Mouse (Mus musculus) embryonic facial prominence, embryonic 13.5 days (tissue): ENCODE results near the gene Ccdc190. TPM values are rescaled to one million over a fixed set of nuclear protein-coding genes. Genes with fewer than 3 reads are reported as not detected.

Source experiments
- ATAC-seq: fragments of 200-750 bp; cut with Nextera tagmentation; 2 replicates; pipeline ENCODE4 v1.8.0; 2017; ENCODE audit warnings: low read depth; ENCODE audit not compliant: insufficient number of reproducible peaks, insufficient read depth, low FRiP score, low TSS enrichment
- H3K27ac ChIP-seq: fragments of 300-500 bp; sonication (generic); 2 replicates; pipeline ENCODE4 v1.5.1; 2015; ENCODE audit warnings: moderate library complexity, mild to moderate bottlenecking, inconsistent platforms
- H3K27me3 ChIP-seq: fragments of 300-500 bp; sonication (generic); 2 replicates; pipeline ENCODE4 v1.6.1; 2015; ENCODE audit warnings: mild to moderate bottlenecking, inconsistent platforms
- H3K36me3 ChIP-seq: fragments of 300-500 bp; sonication (generic); 2 replicates; pipeline ENCODE4 v1.6.1; 2015; ENCODE audit warnings: mild to moderate bottlenecking, inconsistent platforms
- H3K4me1 ChIP-seq: fragments of 300-500 bp; sonication (generic); 2 replicates; pipeline ENCODE4 v1.6.1; 2015; ENCODE audit warnings: inconsistent platforms
- H3K4me2 ChIP-seq: fragments of 300-500 bp; sonication (generic); 2 replicates; pipeline ENCODE4 v1.6.1; 2015; ENCODE audit warnings: moderate library complexity, mild to moderate bottlenecking, inconsistent platforms
- H3K4me3 ChIP-seq: fragments of 300-500 bp; sonication (generic); 2 replicates; pipeline ENCODE4 v1.5.1; 2015; ENCODE audit warnings: mild to moderate bottlenecking, inconsistent platforms
- H3K9ac ChIP-seq: fragments of 300-500 bp; sonication (generic); 2 replicates; pipeline ENCODE4 v1.6.1; 2015; ENCODE audit warnings: mild to moderate bottlenecking, inconsistent platforms
- H3K9me3 ChIP-seq: fragments of 300-500 bp; sonication (generic); 2 replicates; pipeline ENCODE4 v1.6.1; 2016; ENCODE audit warnings: inconsistent platforms
- WGBS: fragments of 180-500 bp; shearing (Covaris S2); methylation state at CpG from one replicate; pipeline ENCODE4 v1.1.7; 2015; ENCODE audit warnings: mixed read lengths; 5-methylcytosine and 5-hydroxymethylcytosine counted together
- polyA plus RNA-seq: library from polyadenylated mRNA; unstranded; fragments of >200 nt; fragmentation: Nextera tagmentation; extraction: Ambion mirVana; gene quantifications from 2 replicates; pipeline ENCODE4 v1.2.1, GENCODE M21; 2015

The Ccdc190 gene
- polyA plus RNA-seq, result 0.72 TPM in 1 of 2 replicates, not detected in the other

DNA sequence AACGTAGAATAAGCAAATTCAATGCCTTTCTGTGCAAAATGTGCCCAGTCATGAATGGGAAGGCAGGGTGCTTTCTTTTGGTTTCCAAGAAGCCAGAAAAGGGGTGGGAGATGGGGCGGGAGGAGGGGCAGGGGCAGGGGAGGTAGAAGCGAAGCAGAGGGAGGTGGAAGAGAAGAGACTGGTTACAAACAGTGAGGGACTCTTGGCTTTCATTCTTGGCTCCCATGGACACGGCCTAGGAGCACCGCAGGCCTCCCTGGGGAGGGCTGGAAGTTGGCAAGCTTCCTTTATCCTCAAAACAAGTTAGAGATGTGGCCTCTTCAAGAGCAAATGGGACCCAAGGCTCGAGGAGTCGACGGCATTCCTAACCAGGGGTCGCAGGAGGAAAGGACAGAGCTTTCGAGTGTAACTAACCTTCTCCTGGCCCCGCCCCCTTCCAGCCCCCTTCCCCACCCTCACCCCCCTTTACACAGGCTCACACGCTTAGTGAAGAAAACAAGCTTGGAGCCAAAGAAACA lies at the start of gene Ccdc190:
TSS of gene Ccdc190 (plus strand) at position 195 of the 518 bp plus-strand sequence.
- Histone ChIP-seq H3K4me2 (peak within 1 kb of the TSS; percentile 46), H3K36me3 (no peaks in the 10 kb centered on the region), H3K4me3 (peak within 1 kb of the TSS; percentile 19; the same call in 1 of the 2 replicates), H3K4me1 (0 out of 2 replicates have a peak, but pooled peaks cover 11% of the 10 kb centered on the region), H3K27me3 (no peaks in the 10 kb centered on the region), H3K9ac (peak within 1 kb of the TSS; percentile 49; the same call in 1 of the 2 replicates), H3K27ac (peak within 1 kb of the TSS; percentile 7; the same call in 1 of the 2 replicates), H3K9me3 (no peaks in the 10 kb centered on the region)
- ATAC-seq, result 0 out of 2 replicates have a peak, but pooled peaks have one; percentile 33
- WGBS, result 18% methylated on average over 12 of the region's 12 CpGs

DNA sequence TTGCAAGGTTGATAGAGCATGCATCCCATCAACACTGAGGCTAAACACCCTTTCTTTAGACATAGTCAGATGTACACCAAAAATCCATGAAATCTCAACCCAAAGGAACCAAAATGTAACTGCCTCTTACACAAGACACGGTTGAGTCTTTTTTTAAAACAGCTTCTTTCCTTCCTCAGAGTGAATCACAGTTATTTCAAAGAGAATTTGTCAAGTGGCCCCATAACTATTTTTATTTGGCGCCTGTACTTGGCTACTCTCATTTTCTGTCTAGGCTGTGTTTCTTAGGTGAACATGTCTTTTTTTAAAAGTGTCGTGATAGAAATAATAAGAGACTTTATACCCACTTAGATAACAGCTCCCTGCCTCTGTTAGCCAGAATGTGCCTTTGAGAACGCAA lies 49.4 kb upstream of the Ccdc190 start:
- H3K36me3 ChIP-seq, result no peaks in the 10 kb centered on the region
- no peaks in the 10 kb centered on the region for H3K27me3 ChIP-seq
- H3K9me3 ChIP-seq, result no peaks in the 10 kb centered on the region
- ATAC-seq, result no peak
- 90% methylated on average over 4 of the region's 4 CpGs for WGBS
- H3K27ac ChIP-seq, result no peak overlapping the region
- no peak overlapping the region for H3K4me3 ChIP-seq
- H3K4me2 ChIP-seq, result no peak overlapping the region
- peaks cover 4% of the 10 kb centered on the region; the same call in 1 of the 2 replicates for H3K4me1 ChIP-seq
- no peak overlapping the region for H3K9ac ChIP-seq

DNA sequence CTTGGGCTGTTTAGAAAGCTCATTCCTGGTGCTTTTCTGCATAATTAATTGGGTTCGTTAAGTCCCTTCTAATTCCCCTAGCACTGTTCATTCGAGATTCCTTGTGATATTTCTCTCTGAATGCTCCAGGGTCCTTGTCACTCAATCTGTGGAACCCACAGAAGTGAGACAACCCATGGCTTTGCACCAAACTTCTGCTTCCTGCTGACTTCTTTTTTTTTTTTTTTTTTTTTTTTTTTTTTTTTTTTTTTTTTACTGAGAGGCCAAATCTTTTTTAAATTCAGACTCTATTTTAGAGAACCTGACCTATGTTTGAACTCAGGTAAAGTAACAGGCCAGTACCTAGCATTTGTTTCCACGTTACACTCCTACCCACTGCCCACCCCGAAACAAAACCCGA lies 48.3 kb upstream of the Ccdc190 start:
- no peak overlapping the region for H3K9ac ChIP-seq
- H3K36me3 ChIP-seq, result no peaks in the 10 kb centered on the region
- WGBS, result 78% methylated on average over 5 of the region's 5 CpGs
- H3K4me2 ChIP-seq, result no peak overlapping the region
- no peak overlapping the region for H3K27ac ChIP-seq
- H3K4me3 ChIP-seq, result no peak overlapping the region
- H3K4me1 ChIP-seq, result peaks cover 4% of the 10 kb centered on the region; the same call in 1 of the 2 replicates
- no peaks in the 10 kb centered on the region for H3K9me3 ChIP-seq
- no peak for ATAC-seq
- H3K27me3 ChIP-seq, result no peaks in the 10 kb centered on the region

DNA sequence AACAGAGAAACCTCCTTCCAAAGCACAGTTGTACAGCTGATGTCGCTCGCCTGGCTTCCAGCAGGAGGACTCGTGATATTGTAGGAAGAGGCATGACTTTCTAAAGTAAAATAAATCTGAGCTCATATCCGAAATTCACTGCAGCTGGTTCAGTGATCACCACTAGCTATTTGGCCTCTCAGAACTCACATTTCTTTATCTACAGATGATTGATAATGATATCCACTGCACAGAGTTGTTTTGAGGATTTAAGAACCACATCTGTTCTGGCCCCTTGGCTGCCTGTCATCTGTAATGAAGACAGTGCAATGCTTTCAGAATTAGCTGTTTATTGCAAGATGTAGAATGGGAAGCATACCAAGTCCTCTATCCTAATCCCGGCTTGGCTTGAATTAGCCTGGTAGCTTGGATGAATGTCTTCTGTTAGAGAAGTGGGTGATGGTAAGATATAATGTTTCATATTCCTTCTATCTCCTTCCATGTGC lies 45.3 kb upstream of the Ccdc190 start:
- no peaks in the 10 kb centered on the region for H3K36me3 ChIP-seq
- H3K4me1 ChIP-seq, result peaks cover 4% of the 10 kb centered on the region; the same call in 1 of the 2 replicates
- no peak overlapping the region for H3K9ac ChIP-seq
- 60% methylated on average over 5 of the region's 5 CpGs for WGBS
- no peaks in the 10 kb centered on the region for H3K9me3 ChIP-seq
- no peaks in the 10 kb centered on the region for H3K27me3 ChIP-seq
- ATAC-seq, result no peak
- no peak overlapping the region for H3K4me2 ChIP-seq
- no peak overlapping the region for H3K27ac ChIP-seq
- H3K4me3 ChIP-seq, result no peak overlapping the region

DNA sequence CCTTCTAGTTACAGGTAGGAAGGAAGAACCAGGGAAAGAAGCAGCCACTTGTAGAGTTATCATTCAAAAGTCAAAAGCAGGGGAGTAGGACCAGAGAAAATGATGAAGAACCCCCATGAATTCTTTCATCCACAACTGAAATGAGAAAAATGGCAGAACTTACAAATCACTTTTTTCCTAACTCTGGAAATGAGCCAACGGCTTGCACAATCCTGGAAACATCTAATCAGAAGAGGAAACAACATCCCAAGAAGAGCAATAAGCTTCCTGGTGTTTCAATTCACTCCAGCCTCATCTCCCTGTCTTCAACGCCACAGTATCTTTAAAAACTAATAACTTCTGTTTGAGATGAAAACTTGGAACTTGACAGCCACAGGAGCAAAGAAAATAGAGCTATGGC lies 39.2 kb upstream of the Ccdc190 start:
- ATAC-seq, result no peak
- Histone ChIP-seq H3K9ac (no peak overlapping the region), H3K27me3 (no peaks in the 10 kb centered on the region), H3K4me2 (no peak overlapping the region), H3K27ac (no peak overlapping the region), H3K36me3 (no peaks in the 10 kb centered on the region), H3K4me3 (no peak overlapping the region), H3K4me1 (no peaks in the 10 kb centered on the region), H3K9me3 (no peaks in the 10 kb centered on the region; the same call in 1 of the 2 replicates)
- 75% methylated on average over 2 of the region's 2 CpGs for WGBS

DNA sequence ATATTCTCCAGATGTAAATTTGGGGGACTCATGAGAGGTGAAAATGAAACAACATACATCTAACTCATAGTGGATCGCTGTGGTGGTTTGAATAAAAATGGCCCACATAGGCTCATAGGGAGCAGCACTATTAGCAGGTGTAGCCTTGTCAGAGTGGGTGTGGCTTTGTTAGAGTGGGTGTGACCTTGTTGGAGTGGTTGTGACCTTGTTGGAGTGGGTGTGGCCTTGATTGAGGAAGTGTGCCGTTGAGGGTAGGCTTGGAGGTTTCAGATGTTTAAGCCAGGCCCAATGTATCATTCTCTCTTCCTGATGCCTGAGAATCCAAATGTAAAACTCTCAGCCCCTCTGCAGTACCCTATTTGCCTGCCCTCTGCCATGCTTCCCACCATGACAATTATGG lies 34.5 kb upstream of the Ccdc190 start:
- H3K4me1 ChIP-seq, result no peaks in the 10 kb centered on the region
- H3K4me3 ChIP-seq, result no peak overlapping the region
- H3K9ac ChIP-seq, result no peak overlapping the region
- no peaks in the 10 kb centered on the region; the same call in 1 of the 2 replicates for H3K9me3 ChIP-seq
- no peaks in the 10 kb centered on the region for H3K36me3 ChIP-seq
- no peak overlapping the region for H3K4me2 ChIP-seq
- no peak overlapping the region for H3K27ac ChIP-seq
- no peak for ATAC-seq
- WGBS, result 85% methylated on average over 2 of the region's 2 CpGs
- no peaks in the 10 kb centered on the region for H3K27me3 ChIP-seq

DNA sequence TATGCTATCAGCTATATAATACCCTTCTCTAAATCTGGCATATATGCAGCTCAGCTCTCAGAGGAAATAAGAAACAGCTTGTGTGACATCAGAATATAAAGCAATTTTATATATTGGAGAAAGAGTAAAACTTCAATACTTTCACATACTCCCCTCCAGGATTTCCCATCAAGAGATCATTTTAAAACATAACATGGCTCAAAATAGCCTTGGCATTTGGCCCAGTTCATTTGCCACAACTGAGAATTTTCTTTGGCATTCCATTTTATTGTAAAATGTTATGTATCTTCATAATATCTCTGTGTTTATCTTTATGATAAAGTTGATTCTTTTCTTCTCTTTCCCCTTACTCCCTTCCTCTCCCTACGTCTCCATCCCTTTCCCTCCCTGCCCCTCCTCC lies 32.8 kb upstream of the Ccdc190 start:
- H3K9ac ChIP-seq, result no peak overlapping the region
- H3K27me3 ChIP-seq, result no peaks in the 10 kb centered on the region
- no peaks in the 10 kb centered on the region for H3K4me1 ChIP-seq
- H3K27ac ChIP-seq, result no peak overlapping the region; the same call in 1 of the 2 replicates
- ATAC-seq, result no peak
- H3K4me3 ChIP-seq, result no peak overlapping the region
- WGBS, result 41% methylated on average over 1 of the region's 1 CpGs
- H3K4me2 ChIP-seq, result no peak overlapping the region
- H3K36me3 ChIP-seq, result no peaks in the 10 kb centered on the region
- H3K9me3 ChIP-seq, result no peaks in the 10 kb centered on the region; the same call in 1 of the 2 replicates

DNA sequence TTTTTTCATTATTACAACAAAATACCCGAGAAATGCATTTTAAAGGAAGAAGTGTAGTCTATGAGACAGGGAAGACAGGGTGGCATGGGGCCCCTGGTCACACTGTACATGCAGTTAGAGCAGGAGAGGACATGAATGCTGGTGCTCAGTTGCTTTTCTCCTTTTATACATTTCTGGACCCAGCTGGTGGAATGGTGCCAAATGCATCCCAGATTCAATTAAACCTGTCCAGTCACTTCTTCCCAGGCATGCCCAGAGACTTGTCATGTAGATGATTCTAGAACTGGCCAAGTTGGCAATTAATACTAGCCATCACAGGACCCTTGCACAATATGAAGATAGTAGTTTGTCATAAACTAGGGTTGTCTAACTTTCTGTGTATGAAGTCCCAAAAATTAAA lies 30.5 kb upstream of the Ccdc190 start:
- Histone ChIP-seq H3K9ac (no peak overlapping the region), H3K4me3 (no peak overlapping the region), H3K27me3 (no peaks in the 10 kb centered on the region), H3K27ac (no peak overlapping the region), H3K36me3 (no peaks in the 10 kb centered on the region), H3K9me3 (no peaks in the 10 kb centered on the region), H3K4me2 (no peak overlapping the region), H3K4me1 (no peaks in the 10 kb centered on the region)
- no peak for ATAC-seq
- WGBS, result 57% methylated on average over 1 of the region's 1 CpGs

DNA sequence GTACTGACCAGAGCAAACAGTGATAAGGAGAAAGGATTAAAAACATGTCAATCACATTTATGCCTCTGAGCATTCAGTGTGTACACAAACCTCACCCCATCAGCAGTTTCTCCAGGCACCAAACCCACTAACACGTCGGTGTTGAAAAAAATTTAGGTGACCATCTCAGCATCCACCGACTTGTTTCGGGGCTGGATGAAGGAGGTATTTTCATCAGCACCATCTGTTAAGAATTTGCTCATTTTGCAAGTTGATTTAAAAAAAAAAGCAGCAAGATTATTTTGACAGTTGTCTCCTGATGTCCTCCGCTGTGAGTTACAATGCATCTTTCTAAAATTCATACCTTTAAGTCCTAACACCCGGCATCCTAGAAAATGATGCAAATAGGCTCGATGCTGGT lies 29.8 kb upstream of the Ccdc190 start:
- Histone ChIP-seq H3K27me3 (no peaks in the 10 kb centered on the region), H3K4me2 (no peak overlapping the region), H3K4me1 (no peaks in the 10 kb centered on the region), H3K9me3 (no peaks in the 10 kb centered on the region), H3K27ac (no peak overlapping the region), H3K9ac (no peak overlapping the region), H3K4me3 (no peak overlapping the region), H3K36me3 (no peaks in the 10 kb centered on the region)
- ATAC-seq, result no peak
- WGBS, result 63% methylated on average over 7 of the region's 7 CpGs

DNA sequence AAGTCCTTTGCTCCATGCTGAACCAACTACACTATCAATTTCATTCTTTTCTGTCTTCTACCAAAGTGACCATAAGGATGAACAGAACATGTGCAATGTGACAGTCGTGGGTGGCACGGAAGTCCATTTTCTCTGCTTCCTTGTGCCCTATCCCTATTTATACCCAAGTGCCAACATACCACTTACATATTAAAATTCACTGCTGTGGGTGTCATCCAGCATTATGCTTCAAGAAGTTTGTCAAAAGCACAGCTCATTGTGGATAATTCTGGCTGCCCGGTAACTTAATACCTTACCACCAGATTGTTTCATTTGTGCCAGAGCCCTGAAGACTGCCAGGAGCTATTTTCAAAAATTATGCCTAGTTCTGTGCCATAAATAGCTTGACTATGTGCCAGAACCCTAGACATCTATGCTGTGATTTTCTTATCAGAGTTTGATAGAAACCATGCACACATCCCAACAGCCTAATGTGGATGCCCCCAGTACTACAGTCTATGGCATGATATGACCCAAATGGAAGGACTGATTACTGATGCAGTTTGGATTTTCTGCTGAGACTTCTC lies 27.6 kb upstream of the Ccdc190 start:
- no peak for ATAC-seq

DNA sequence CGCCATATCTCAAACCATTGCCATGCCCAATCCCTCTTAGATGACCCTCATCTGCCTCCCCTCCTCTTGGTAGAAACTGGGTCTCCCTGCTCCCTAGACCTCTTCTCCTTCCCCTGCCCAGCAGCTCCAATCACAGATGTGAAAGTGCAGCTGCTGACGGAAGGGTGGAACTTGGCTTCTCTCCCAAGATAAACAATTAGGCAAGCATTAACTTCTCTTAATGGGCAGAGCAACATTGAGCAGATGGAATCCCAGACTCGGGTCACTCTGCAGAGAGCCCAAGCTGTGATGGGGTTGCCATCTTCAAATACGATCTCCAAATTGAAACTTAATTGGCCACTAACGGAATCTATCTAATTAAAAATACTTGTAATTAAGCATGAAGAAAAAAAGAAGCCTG lies 19.3 kb upstream of the Ccdc190 start:
- Histone ChIP-seq H3K27me3 (no peaks in the 10 kb centered on the region), H3K9ac (no peak overlapping the region), H3K36me3 (no peaks in the 10 kb centered on the region), H3K9me3 (no peaks in the 10 kb centered on the region), H3K27ac (no peak overlapping the region), H3K4me1 (peaks cover 26% of the 10 kb centered on the region), H3K4me2 (no peak overlapping the region), H3K4me3 (no peak overlapping the region)
- 80% methylated on average over 5 of the region's 5 CpGs for WGBS
- no peak for ATAC-seq

More for the DNA sequence above, 27.6 kb upstream of the Ccdc190 start:
- Histone ChIP-seq H3K36me3 (no peaks in the 10 kb centered on the region), H3K27me3 (no peaks in the 10 kb centered on the region), H3K9me3 (no peaks in the 10 kb centered on the region), H3K4me2 (no peak overlapping the region), H3K4me1 (no peaks in the 10 kb centered on the region), H3K4me3 (no peak overlapping the region), H3K27ac (no peak overlapping the region), H3K9ac (no peak overlapping the region)
- 80% methylated on average over 3 of the region's 3 CpGs for WGBS

DNA sequence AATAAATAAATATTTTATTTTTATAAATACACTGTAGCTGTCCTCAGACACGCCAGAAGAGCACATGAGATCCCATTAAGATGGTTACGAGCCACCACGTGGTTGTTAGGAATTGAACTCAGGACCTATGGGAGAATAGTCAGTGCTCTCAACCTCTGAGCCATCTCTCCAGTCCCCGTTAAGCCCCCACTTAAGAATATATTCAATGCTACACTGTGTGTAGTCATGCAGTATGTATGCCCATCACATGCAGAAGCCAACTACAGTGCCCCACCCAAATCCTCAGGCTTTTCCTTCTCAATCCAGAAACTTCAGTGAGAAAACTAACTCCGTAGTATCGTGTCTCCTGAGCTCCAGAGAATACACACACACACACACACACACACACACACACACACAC lies 18.8 kb upstream of the Ccdc190 start:
- ATAC-seq, result no peak
- Histone ChIP-seq H3K4me3 (no peak overlapping the region), H3K4me2 (no peak overlapping the region), H3K9me3 (no peaks in the 10 kb centered on the region), H3K36me3 (no peaks in the 10 kb centered on the region), H3K27ac (no peak overlapping the region), H3K27me3 (no peaks in the 10 kb centered on the region), H3K9ac (no peak overlapping the region), H3K4me1 (peaks cover 26% of the 10 kb centered on the region)
- 91% methylated on average over 6 of the region's 6 CpGs for WGBS
